Mouse (Mus musculus) limb, embryonic 13.5 days (tissue): Measurements from ENCODE around the gene Tnnt3. TPM values are rescaled to one million over a fixed set of nuclear protein-coding genes. Genes with fewer than 3 reads are reported as not detected.
A peak's percentile ranks its signal among the peaks of the same experiment; 100 is the strongest.

ENCODE experiments used
- ATAC-seq: fragments of 200-750 bp; cut with Nextera tagmentation; 2 replicates; pipeline ENCODE4 v1.8.0; 2017; ENCODE audit warnings: low read depth, moderate number of reproducible peaks, moderate TSS enrichment; ENCODE audit not compliant: low FRiP score
- H3K27ac ChIP-seq: fragments of 300-500 bp; sonication (generic); 2 replicates; pipeline ENCODE4 v1.5.1; 2015; ENCODE audit warnings: inconsistent platforms, mild to moderate bottlenecking, moderate library complexity
- H3K27me3 ChIP-seq: fragments of 300-500 bp; sonication (generic); 2 replicates; pipeline ENCODE4 v1.6.1; 2015; ENCODE audit warnings: mild to moderate bottlenecking, inconsistent platforms
- H3K36me3 ChIP-seq: fragments of 300-500 bp; sonication (generic); 2 replicates; pipeline ENCODE4 v1.6.1; 2015; ENCODE audit warnings: inconsistent platforms, mild to moderate bottlenecking, moderate library complexity
- H3K4me1 ChIP-seq: fragments of 300-500 bp; sonication (generic); 2 replicates; pipeline ENCODE4 v1.6.1; 2015; ENCODE audit warnings: inconsistent platforms
- H3K4me2 ChIP-seq: fragments of 300-500 bp; sonication (generic); replicated peaks from 2 replicates; pipeline ENCODE4 v1.6.1; 2015; ENCODE audit warnings: inconsistent platforms, mild to moderate bottlenecking, moderate library complexity
- H3K4me3 ChIP-seq: fragments of 300-500 bp; sonication (generic); 2 replicates; pipeline ENCODE4 v1.5.1; 2015; ENCODE audit warnings: moderate library complexity, mild to moderate bottlenecking, inconsistent platforms
- H3K9ac ChIP-seq: fragments of 300-500 bp; sonication (generic); 2 replicates; pipeline ENCODE4 v1.6.1; 2015; ENCODE audit warnings: mild to moderate bottlenecking, inconsistent platforms
- H3K9me3 ChIP-seq: fragments of 300-500 bp; sonication (generic); 2 replicates; pipeline ENCODE4 v1.6.1; 2016; ENCODE audit warnings: inconsistent platforms
- WGBS: fragments of 180-500 bp; shearing (Covaris S2); methylation state at CpG from one replicate; pipeline ENCODE4 v1.1.7; 2015; 5-methylcytosine and 5-hydroxymethylcytosine counted together
- polyA plus RNA-seq: library from polyadenylated mRNA; unstranded; fragments of >200 nt; fragmentation: Nextera tagmentation; extraction: Ambion mirVana; gene quantifications from 2 replicates; pipeline ENCODE4 v1.2.1, GENCODE M21; 2015

The Tnnt3 gene
- polyA plus RNA-seq, 1 experiment from 2014 or later, result 60.9 TPM

DNA sequence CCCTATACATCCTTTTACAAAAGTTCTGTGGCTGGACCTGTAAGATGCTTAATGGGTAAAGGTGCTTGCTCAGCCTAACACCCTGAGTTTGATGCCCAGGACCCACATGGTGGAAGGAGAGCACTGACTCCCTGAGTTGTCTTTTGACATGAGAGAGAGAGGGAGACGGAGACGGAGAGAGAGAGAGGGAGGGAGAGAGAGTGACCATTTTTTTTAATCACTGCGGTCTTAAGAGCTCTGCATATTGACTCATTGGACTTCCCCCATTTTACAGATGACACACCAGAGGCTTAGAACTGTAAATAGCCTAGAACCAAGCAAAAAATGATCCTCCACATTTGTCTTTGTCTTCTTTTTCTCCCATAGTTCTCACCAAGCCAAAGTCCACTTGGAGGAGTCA lies 10.6 kb upstream of the Tnnt3 start:
- H3K9ac ChIP-seq, result no peak overlapping the region
- H3K9me3 ChIP-seq, result no peaks in the 10 kb centered on the region
- peaks cover 62% of the 10 kb centered on the region for H3K4me1 ChIP-seq
- no peak overlapping the region; the same call in 1 of the 2 replicates for H3K4me2 ChIP-seq
- no peak overlapping the region for H3K4me3 ChIP-seq
- no peaks in the 10 kb centered on the region for H3K27me3 ChIP-seq
- ATAC-seq, result no peak
- peaks cover 46% of the 10 kb centered on the region for H3K36me3 ChIP-seq
- 80% methylated on average over 3 of the region's 3 CpGs for WGBS
- H3K27ac ChIP-seq, result peak overlapping the region; percentile 99

DNA sequence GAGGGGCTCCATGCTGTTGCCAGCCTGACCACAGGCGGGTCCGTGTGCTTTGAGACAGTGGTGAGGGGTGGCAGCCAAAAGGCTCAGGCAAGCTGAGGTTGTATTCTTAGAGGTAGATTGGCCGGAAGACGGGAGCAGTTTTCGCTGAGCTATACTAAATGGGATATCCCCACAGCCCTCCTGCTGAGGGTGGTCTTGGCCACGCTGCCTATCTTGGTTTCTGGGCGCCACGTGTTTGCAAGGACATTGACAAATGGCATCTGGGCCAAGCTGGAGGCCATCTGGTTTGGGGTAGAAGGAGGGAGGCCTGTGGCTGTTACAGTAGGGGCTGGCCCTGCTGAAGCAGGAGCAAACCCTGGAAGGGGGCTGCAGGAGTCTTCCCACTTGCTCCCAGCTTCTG lies 5.1 kb upstream of the Tnnt3 start:
- Histone ChIP-seq H3K9ac (no peak overlapping the region), H3K4me3 (no peak overlapping the region), H3K27me3 (no peaks in the 10 kb centered on the region), H3K9me3 (no peaks in the 10 kb centered on the region), H3K27ac (peak overlapping the region; percentile 55; the same call in 1 of the 2 replicates), H3K4me1 (peaks cover 19% of the 10 kb centered on the region), H3K36me3 (peaks cover 40% of the 10 kb centered on the region), H3K4me2 (no peak overlapping the region)
- no peak for ATAC-seq
- WGBS, result 50% methylated on average over 8 of the region's 8 CpGs

GRCm38 (mm10) chr7:142496158-142496557 lies 2.5 kb upstream of the Tnnt3 start:
- no peaks in the 10 kb centered on the region for H3K27me3 ChIP-seq
- peaks cover 14% of the 10 kb centered on the region for H3K4me1 ChIP-seq
- H3K9ac ChIP-seq, result no peak overlapping the region
- no peak overlapping the region for H3K4me2 ChIP-seq
- H3K9me3 ChIP-seq, result no peaks in the 10 kb centered on the region
- ATAC-seq, result no peak
- peaks cover 14% of the 10 kb centered on the region for H3K36me3 ChIP-seq
- WGBS, result 79% methylated on average over 3 of the region's 3 CpGs
- H3K4me3 ChIP-seq, result no peak overlapping the region
- no peak overlapping the region for H3K27ac ChIP-seq

DNA sequence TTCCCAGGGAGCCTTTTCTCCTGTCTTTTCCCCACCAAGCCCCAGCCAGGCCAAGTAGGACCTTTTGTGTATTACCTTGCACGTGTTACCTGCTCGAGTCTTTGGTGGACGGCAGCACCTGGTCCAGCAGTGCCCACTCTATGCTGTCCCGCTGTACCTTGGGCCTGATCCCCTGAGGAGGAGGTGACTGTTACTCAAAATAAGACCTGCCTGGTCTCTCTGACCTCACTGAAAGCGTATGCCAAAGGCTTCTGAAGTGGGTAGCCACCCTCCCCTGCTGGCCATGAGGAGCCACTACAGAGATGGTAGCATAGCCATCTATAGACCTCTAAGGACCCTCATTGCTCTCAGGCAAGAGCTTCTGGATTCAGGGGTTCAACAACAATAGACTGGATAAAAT lies 1.8 kb upstream of the Tnnt3 start:
- H3K27me3 ChIP-seq, result no peaks in the 10 kb centered on the region
- no peak overlapping the region for H3K27ac ChIP-seq
- no peak overlapping the region for H3K9ac ChIP-seq
- ATAC-seq, result no peak
- H3K4me2 ChIP-seq, result no peak overlapping the region
- H3K36me3 ChIP-seq, result peaks cover 9% of the 10 kb centered on the region
- H3K9me3 ChIP-seq, result no peaks in the 10 kb centered on the region
- 80% methylated on average over 5 of the region's 5 CpGs for whole genome bisulfite sequencing
- no peak overlapping the region for H3K4me3 ChIP-seq
- peaks cover 14% of the 10 kb centered on the region for H3K4me1 ChIP-seq

DNA sequence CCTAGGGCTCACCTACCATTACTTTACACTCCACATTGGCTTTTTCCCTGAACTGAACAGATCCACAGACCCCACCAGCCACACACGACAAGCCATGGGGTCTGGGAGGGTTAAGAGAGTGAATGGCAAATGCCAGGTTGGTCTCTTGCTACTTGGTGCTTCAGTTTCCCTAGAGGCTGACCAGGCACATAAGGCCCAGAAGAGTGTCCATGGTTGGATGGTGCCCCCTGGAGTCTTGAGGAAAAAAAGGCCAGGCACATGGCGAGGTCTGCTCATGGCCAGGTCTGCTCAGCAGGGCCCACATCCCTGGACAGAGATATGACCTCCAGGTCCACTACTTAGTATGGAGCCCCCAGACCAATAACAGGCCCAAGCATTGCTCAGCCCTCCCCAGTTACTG lies 861 bp upstream of the Tnnt3 start:
- no peak for ATAC-seq
- H3K36me3 ChIP-seq, result 0 out of 2 replicates have a peak, but pooled peaks cover 5% of the 10 kb centered on the region
- H3K27me3 ChIP-seq, result no peaks in the 10 kb centered on the region
- no peak overlapping the region for H3K9ac ChIP-seq
- H3K4me2 ChIP-seq, result no peak overlapping the region
- H3K4me3 ChIP-seq, result no peak overlapping the region
- H3K4me1 ChIP-seq, result peaks cover 14% of the 10 kb centered on the region
- no peaks in the 10 kb centered on the region for H3K9me3 ChIP-seq
- no peak overlapping the region; the same call in 1 of the 2 replicates for H3K27ac ChIP-seq
- WGBS, result 85% methylated on average over 2 of the region's 2 CpGs

DNA sequence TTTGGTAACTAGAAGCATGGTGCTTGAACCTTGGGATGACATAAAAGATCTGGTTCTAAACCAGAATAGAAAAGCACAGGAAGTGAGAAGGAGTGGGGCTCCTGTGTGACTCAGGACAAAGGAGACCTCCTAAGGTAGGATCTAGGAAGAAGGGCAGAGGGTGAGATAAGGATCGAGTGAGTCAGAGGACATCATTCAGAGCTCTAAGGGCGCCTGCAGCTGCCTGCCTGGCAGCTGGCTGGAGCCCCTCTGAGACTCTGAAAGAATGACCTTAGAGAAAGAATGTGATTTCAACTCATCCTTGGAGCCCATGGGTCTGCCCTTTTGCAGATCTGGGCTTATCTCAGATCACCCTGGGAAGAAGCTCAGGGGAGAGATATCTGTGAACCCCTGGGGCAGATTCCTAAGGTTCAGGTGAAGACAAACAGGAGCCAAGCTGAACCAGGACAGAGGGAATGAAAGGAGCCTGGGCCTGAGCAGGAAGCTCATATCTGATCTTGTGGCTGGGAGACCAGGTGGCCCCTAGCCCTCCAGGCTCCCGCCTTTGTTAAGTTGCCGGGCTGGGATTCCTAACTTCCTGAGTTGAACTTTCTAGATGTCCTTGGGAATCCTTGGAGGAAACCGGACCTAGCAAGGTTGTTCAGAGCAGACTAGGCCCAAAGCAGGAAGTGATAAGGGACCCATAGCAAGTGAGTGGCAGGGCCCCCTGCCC lies 530 bp downstream of the Tnnt3 start:
- 66% methylated on average over 5 of the region's 5 CpGs for WGBS
- Histone ChIP-seq H3K4me3 (no peak overlapping the region), H3K4me2 (no peak overlapping the region), H3K36me3 (0 out of 2 replicates have a peak, but pooled peaks cover 3% of the 10 kb centered on the region), H3K9me3 (no peaks in the 10 kb centered on the region), H3K27ac (peak overlapping the region; percentile 52; the same call in 1 of the 2 replicates), H3K4me1 (peaks cover under 1% of the 10 kb centered on the region; the same call in 1 of the 2 replicates), H3K9ac (0 out of 2 replicates have a peak overlapping the region, but pooled peaks have one; percentile 4), H3K27me3 (no peaks in the 10 kb centered on the region)
- no peak for ATAC-seq

DNA sequence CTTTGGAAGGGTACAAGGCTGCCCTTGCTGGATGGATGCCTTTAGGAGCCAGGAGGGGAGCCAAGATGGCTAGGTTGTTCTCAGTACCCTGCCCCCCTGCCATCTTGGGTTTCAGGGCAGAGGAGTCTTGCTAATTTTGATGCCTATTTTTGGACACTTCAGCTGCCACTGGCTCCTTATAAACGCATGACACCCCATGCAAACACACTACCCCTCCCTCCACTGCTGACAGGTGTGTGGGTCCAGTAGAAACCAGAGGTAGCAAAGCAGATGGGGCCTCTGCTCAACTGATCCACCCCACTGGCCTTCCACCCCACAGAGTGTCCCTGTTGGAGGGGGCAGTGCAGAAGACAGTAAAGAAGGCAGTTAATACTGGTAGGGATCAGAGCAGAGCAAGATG lies 1.4 kb downstream of the Tnnt3 start:
- no peaks in the 10 kb centered on the region for H3K9me3 ChIP-seq
- no peaks in the 10 kb centered on the region for H3K27me3 ChIP-seq
- WGBS, result 74% methylated on average over 1 of the region's 1 CpGs
- no peak overlapping the region for H3K9ac ChIP-seq
- peak; percentile 51 for ATAC-seq
- no peak overlapping the region for H3K27ac ChIP-seq
- H3K4me1 ChIP-seq, result peaks cover under 1% of the 10 kb centered on the region
- H3K4me3 ChIP-seq, result no peak overlapping the region
- H3K4me2 ChIP-seq, result no peak overlapping the region
- H3K36me3 ChIP-seq, result no peaks in the 10 kb centered on the region

DNA sequence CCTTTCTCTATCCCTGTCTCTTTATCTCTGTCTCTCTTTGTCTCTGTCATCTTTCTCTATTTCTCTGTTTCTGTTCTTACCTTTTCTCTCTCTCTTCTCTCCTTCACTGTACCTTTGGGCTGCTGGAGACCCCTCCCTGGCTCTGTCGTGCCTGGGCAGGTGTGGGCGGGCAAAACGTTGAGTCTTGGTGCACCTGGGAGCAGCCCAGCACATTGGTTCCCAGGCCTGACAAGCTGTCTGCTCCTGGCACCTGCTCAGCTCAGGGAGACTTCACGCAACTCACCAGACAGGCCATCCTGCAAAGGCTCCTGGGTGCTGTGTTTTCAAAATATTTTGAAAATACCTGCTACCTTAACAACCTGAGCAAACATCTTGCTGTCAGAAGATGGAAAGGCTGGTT lies 4.6 kb downstream of the Tnnt3 start:
- Histone ChIP-seq H3K4me3 (no peak overlapping the region), H3K27me3 (no peaks in the 10 kb centered on the region), H3K9ac (no peak overlapping the region), H3K36me3 (no peaks in the 10 kb centered on the region), H3K4me2 (no peak overlapping the region), H3K27ac (no peak overlapping the region), H3K9me3 (no peaks in the 10 kb centered on the region), H3K4me1 (peaks cover 30% of the 10 kb centered on the region)
- WGBS, result 74% methylated on average over 4 of the region's 4 CpGs
- ATAC-seq, result no peak

DNA sequence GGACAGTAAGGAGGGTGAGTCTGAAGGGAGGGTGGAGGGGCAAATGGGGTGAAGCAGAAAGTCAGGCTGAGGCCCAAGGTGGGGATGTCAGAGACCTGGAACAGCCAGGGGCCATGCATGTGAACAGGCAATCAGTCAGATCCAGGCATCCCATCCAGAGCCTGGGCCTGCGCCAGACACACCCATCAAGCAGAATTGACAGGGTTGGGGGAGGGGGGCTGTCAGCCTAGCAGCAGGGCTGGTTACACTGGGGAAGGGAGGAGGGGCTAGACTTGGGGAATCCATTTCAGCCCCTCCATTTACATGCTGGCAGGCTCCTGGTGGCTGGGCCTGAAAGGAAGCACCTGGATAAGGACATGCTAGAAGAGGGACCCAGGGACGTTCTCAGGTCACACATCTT lies 7.3 kb downstream of the Tnnt3 start:
- 20% methylated on average over 2 of the region's 2 CpGs for WGBS
- H3K27me3 ChIP-seq, result no peaks in the 10 kb centered on the region
- no peak overlapping the region for H3K4me3 ChIP-seq
- ATAC-seq, result peak; percentile 38; the same call in 1 of the 2 replicates
- peak overlapping the region; percentile 69 for H3K27ac ChIP-seq
- H3K9ac ChIP-seq, result no peak overlapping the region
- no peaks in the 10 kb centered on the region for H3K36me3 ChIP-seq
- H3K4me1 ChIP-seq, result peaks cover 52% of the 10 kb centered on the region
- no peak overlapping the region for H3K4me2 ChIP-seq
- H3K9me3 ChIP-seq, result no peaks in the 10 kb centered on the region

GRCm38 (mm10) chr7:142506501-142506900 lies 7.9 kb downstream of the Tnnt3 start:
- 46% methylated on average over 4 of the region's 4 CpGs for WGBS

DNA sequence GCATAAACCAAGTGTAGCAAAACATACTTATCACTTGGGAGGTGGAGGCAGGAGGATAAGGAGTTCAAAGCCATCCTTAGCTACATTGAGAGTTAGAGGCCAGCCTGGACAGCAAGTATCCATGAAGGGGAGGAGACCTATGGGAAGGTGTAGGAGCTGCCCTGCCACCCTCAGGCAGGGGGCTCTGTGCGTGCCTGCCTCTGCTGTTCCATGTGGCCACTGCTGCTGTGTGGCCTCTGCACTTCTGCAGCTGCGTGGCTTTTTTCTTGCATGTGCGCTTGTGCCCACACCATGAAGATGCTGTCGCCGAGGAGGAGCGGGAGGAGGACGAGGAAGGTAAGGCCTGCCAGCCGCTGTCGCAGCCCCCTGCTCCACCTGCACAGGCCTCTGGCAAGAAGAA lies 8.8 kb downstream of the Tnnt3 start:
- no peak for ATAC-seq
- Histone ChIP-seq H3K27me3 (no peaks in the 10 kb centered on the region), H3K9ac (no peak overlapping the region), H3K27ac (no peak overlapping the region), H3K4me1 (peaks cover 56% of the 10 kb centered on the region), H3K4me3 (no peak overlapping the region), H3K9me3 (no peaks in the 10 kb centered on the region), H3K36me3 (no peaks in the 10 kb centered on the region), H3K4me2 (no peak overlapping the region)
- WGBS, result 93% methylated on average over 9 of the region's 9 CpGs

More at GRCm38 (mm10) chr7:142506501-142506900, 7.9 kb downstream of the Tnnt3 start:
- ATAC-seq, result no peak
- Histone ChIP-seq H3K4me3 (no peak overlapping the region), H3K4me2 (no peak overlapping the region), H3K9me3 (no peaks in the 10 kb centered on the region), H3K36me3 (no peaks in the 10 kb centered on the region), H3K9ac (no peak overlapping the region), H3K27me3 (no peaks in the 10 kb centered on the region), H3K27ac (peak overlapping the region; percentile 69), H3K4me1 (peaks cover 56% of the 10 kb centered on the region)

- H3K9ac ChIP-seq, result no peak overlapping the region; the same call in 1 of the 2 replicates
- peaks cover 63% of the 10 kb centered on the region for H3K4me1 ChIP-seq
Measured at GRCm38 (mm10) chr7:142509518-142509917, 10.9 kb downstream of the Tnnt3 start.

More at GRCm38 (mm10) chr7:142509518-142509917, 10.9 kb downstream of the Tnnt3 start:
- H3K36me3 ChIP-seq, result no peaks in the 10 kb centered on the region
- no peak for ATAC-seq
- peak overlapping the region; percentile 97 for H3K27ac ChIP-seq
- no peak overlapping the region for H3K4me3 ChIP-seq
- H3K4me2 ChIP-seq, result 0 out of 2 replicates have a peak overlapping the region, but pooled peaks have one; percentile 10
- H3K9me3 ChIP-seq, result no peaks in the 10 kb centered on the region
- 19% methylated on average over 14 of the region's 14 CpGs for WGBS
- H3K27me3 ChIP-seq, result no peaks in the 10 kb centered on the region
